Mouse (Mus musculus): ENCODE results near the gene Tll1. TPM values are rescaled to one million over a fixed set of nuclear protein-coding genes. Genes with fewer than 3 reads are reported as not detected.
A peak's percentile ranks its signal among the peaks of the same experiment; 100 is the strongest.

The Tll1 gene
- 2.3 and 3.0 TPM in 2 replicates for polyA plus RNA-seq (2016; fragmentation: Nextera tagmentation; extraction: Ambion mirVana)

GRCm38 (mm10) chr8:64206024-64206385, at the start of gene Tll1:
Tll1 (minus strand) TSS chr8:64206271.
- H3K4me3 ChIP-seq, result peak within 1 kb of the TSS; percentile 64
- H3K4me2 ChIP-seq (replicated peaks), result peak within 1 kb of the TSS; percentile 82
- H3K36me3 ChIP-seq, result no peaks in the 10 kb centered on the region
- H3K9me3 ChIP-seq (replicated peaks), result no peaks in the 10 kb centered on the region
- H3K9ac ChIP-seq, result peak within 1 kb of the TSS; percentile 62
- under 1% methylated on average over 18 of the region's 18 CpGs for WGBS
- peaks cover 31% of the 10 kb centered on the region for H3K27me3 ChIP-seq
- H3K4me1 ChIP-seq, result peaks cover 19% of the 10 kb centered on the region
- H3K27ac ChIP-seq, result no peak within 1 kb of the TSS
- ATAC-seq (ENCODE audit: low FRiP score), result peak; percentile 35

- H3K9me3 ChIP-seq (replicated peaks), result no peaks in the 10 kb centered on the region
- H3K36me3 ChIP-seq, result no peaks in the 10 kb centered on the region
- 87% methylated on average over 2 of the region's 2 CpGs for WGBS
Measured at GRCm38 (mm10) chr8:64238645-64239044, 32.6 kb upstream of the Tll1 start.

GRCm38 (mm10) chr8:64221600-64221999, 15.5 kb upstream of the Tll1 start:
- Histone ChIP-seq H3K36me3 (no peaks in the 10 kb centered on the region), H3K9ac (no peak overlapping the region), H3K9me3 (replicated peaks) (no peaks in the 10 kb centered on the region), H3K27me3 (no peaks in the 10 kb centered on the region), H3K4me1 (no peaks in the 10 kb centered on the region), H3K4me3 (no peak overlapping the region), H3K4me2 (replicated peaks) (no peak overlapping the region), H3K27ac (no peak overlapping the region)
- no peak for ATAC-seq (ENCODE audit: low FRiP score)
- WGBS, result 86% methylated on average over 3 of the region's 3 CpGs

More at GRCm38 (mm10) chr8:64238645-64239044, 32.6 kb upstream of the Tll1 start:
- ATAC-seq (ENCODE audit: low FRiP score), result no peak
- Histone ChIP-seq H3K27ac (no peak overlapping the region), H3K9ac (no peak overlapping the region), H3K4me3 (no peak overlapping the region), H3K27me3 (no peaks in the 10 kb centered on the region), H3K4me2 (replicated peaks) (no peak overlapping the region), H3K4me1 (no peaks in the 10 kb centered on the region)

GRCm38 (mm10) chr8:64217644-64218043, 11.6 kb upstream of the Tll1 start:
- no peaks in the 10 kb centered on the region for H3K9me3 ChIP-seq (replicated peaks)
- 53% methylated on average over 2 of the region's 2 CpGs for WGBS
- H3K4me3 ChIP-seq, result no peak overlapping the region
- H3K4me2 ChIP-seq (replicated peaks), result no peak overlapping the region
- no peak for ATAC-seq (ENCODE audit: low FRiP score)
- no peaks in the 10 kb centered on the region for H3K4me1 ChIP-seq
- no peak overlapping the region for H3K9ac ChIP-seq
- no peaks in the 10 kb centered on the region for H3K27me3 ChIP-seq
- no peaks in the 10 kb centered on the region for H3K36me3 ChIP-seq
- H3K27ac ChIP-seq, result no peak overlapping the region

- H3K27ac ChIP-seq, result no peak overlapping the region
- no peak for ATAC-seq (ENCODE audit: low FRiP score)
- no peaks in the 10 kb centered on the region for H3K36me3 ChIP-seq
- 80% methylated on average over 1 of the region's 1 CpGs for WGBS
- no peaks in the 10 kb centered on the region for H3K4me1 ChIP-seq
- 0 out of 2 replicates have a peak, but pooled peaks cover 6% of the 10 kb centered on the region for H3K9me3 ChIP-seq (replicated peaks)
- no peak overlapping the region for H3K9ac ChIP-seq
- H3K27me3 ChIP-seq, result no peaks in the 10 kb centered on the region
- no peak overlapping the region for H3K4me3 ChIP-seq
- H3K4me2 ChIP-seq (replicated peaks), result no peak overlapping the region
Measured at GRCm38 (mm10) chr8:64216252-64216651, 10.2 kb upstream of the Tll1 start.

- 0 out of 2 replicates have a peak, but pooled peaks cover 6% of the 10 kb centered on the region for H3K9me3 ChIP-seq (replicated peaks)
- ATAC-seq (ENCODE audit: low FRiP score), result no peak
- no peak overlapping the region for H3K4me3 ChIP-seq
- H3K4me1 ChIP-seq, result no peaks in the 10 kb centered on the region
- H3K27ac ChIP-seq, result no peak overlapping the region
- no peaks in the 10 kb centered on the region for H3K36me3 ChIP-seq
- WGBS, result 50% methylated on average over 6 of the region's 6 CpGs
- no peak overlapping the region for H3K4me2 ChIP-seq (replicated peaks)
- no peaks in the 10 kb centered on the region for H3K27me3 ChIP-seq
- no peak overlapping the region for H3K9ac ChIP-seq
Measured at GRCm38 (mm10) chr8:64215374-64215773, 9.3 kb upstream of the Tll1 start.

GRCm38 (mm10) chr8:64214906-64215305, 8.8 kb upstream of the Tll1 start:
- H3K27ac ChIP-seq, result no peak overlapping the region
- no peak overlapping the region for H3K4me3 ChIP-seq
- no peak for ATAC-seq (ENCODE audit: low FRiP score)
- H3K27me3 ChIP-seq, result no peaks in the 10 kb centered on the region
- no peaks in the 10 kb centered on the region for H3K36me3 ChIP-seq
- H3K4me1 ChIP-seq, result no peaks in the 10 kb centered on the region
- no peak overlapping the region for H3K9ac ChIP-seq
- 80% methylated on average over 1 of the region's 1 CpGs for WGBS
- H3K4me2 ChIP-seq (replicated peaks), result no peak overlapping the region
- H3K9me3 ChIP-seq (replicated peaks), result 0 out of 2 replicates have a peak, but pooled peaks cover 6% of the 10 kb centered on the region

- peak overlapping the region; percentile 64 for H3K4me3 ChIP-seq
- no peaks in the 10 kb centered on the region for H3K36me3 ChIP-seq
- H3K9ac ChIP-seq, result no peak overlapping the region
- peak overlapping the region; percentile 82 for H3K4me2 ChIP-seq (replicated peaks)
- peak; percentile 35; the same call in 1 of the 2 replicates for ATAC-seq (ENCODE audit: low FRiP score)
- H3K4me1 ChIP-seq, result peaks cover 19% of the 10 kb centered on the region
- WGBS, result 1% methylated on average over 12 of the region's 12 CpGs
- no peak overlapping the region for H3K27ac ChIP-seq
- H3K27me3 ChIP-seq, result peaks cover 31% of the 10 kb centered on the region
- H3K9me3 ChIP-seq (replicated peaks), result no peaks in the 10 kb centered on the region
Measured at GRCm38 (mm10) chr8:64206411-64206861, 365 bp upstream of the Tll1 start.

- no peaks in the 10 kb centered on the region for H3K9me3 ChIP-seq (replicated peaks)
- H3K36me3 ChIP-seq, result no peaks in the 10 kb centered on the region
- H3K4me1 ChIP-seq, result peaks cover 19% of the 10 kb centered on the region
- peak; percentile 74 for ATAC-seq (ENCODE audit: low FRiP score)
- peak overlapping the region; percentile 62 for H3K9ac ChIP-seq
- H3K4me2 ChIP-seq (replicated peaks), result peak overlapping the region; percentile 82
- H3K4me3 ChIP-seq, result peak overlapping the region; percentile 64
- under 1% methylated on average over 61 of the region's 61 CpGs for WGBS
- H3K27ac ChIP-seq, result no peak overlapping the region
- peaks cover 31% of the 10 kb centered on the region for H3K27me3 ChIP-seq
Measured at GRCm38 (mm10) chr8:64205321-64206023, 599 bp downstream of the Tll1 start.

- H3K9me3 ChIP-seq (replicated peaks), result no peaks in the 10 kb centered on the region
- peak overlapping the region; percentile 82 for H3K4me2 ChIP-seq (replicated peaks)
- peak overlapping the region; percentile 64 for H3K4me3 ChIP-seq
- peak; percentile 55 for ATAC-seq (ENCODE audit: low FRiP score)
- peak overlapping the region; percentile 62 for H3K9ac ChIP-seq
- peaks cover 31% of the 10 kb centered on the region for H3K27me3 ChIP-seq
- 0% methylated on average over 19 of the region's 19 CpGs for WGBS
- no peak overlapping the region for H3K27ac ChIP-seq
- peaks cover 19% of the 10 kb centered on the region for H3K4me1 ChIP-seq
- H3K36me3 ChIP-seq, result no peaks in the 10 kb centered on the region
Measured at GRCm38 (mm10) chr8:64204801-64205311, 1.2 kb downstream of the Tll1 start.

- peaks cover 31% of the 10 kb centered on the region for H3K27me3 ChIP-seq
- H3K9ac ChIP-seq, result no peak overlapping the region
- H3K27ac ChIP-seq, result no peak overlapping the region
- peak overlapping the region; percentile 82 for H3K4me2 ChIP-seq (replicated peaks)
- H3K4me3 ChIP-seq, result peak overlapping the region; percentile 64
- no peaks in the 10 kb centered on the region for H3K36me3 ChIP-seq
- no peaks in the 10 kb centered on the region for H3K9me3 ChIP-seq (replicated peaks)
- peak; percentile 62 for ATAC-seq (ENCODE audit: low FRiP score)
- H3K4me1 ChIP-seq, result peaks cover 19% of the 10 kb centered on the region
- 2% methylated on average over 19 of the region's 19 CpGs for WGBS
Measured at GRCm38 (mm10) chr8:64204167-64204566, 1.9 kb downstream of the Tll1 start.

GRCm38 (mm10) chr8:64198326-64198725, 7.7 kb downstream of the Tll1 start:
- H3K27ac ChIP-seq, result no peak overlapping the region

More at GRCm38 (mm10) chr8:64198326-64198725, 7.7 kb downstream of the Tll1 start:
- Histone ChIP-seq H3K4me2 (replicated peaks) (no peak overlapping the region), H3K9me3 (replicated peaks) (no peaks in the 10 kb centered on the region), H3K4me1 (no peaks in the 10 kb centered on the region), H3K36me3 (no peaks in the 10 kb centered on the region), H3K9ac (no peak overlapping the region), H3K27me3 (0 out of 2 replicates have a peak, but pooled peaks cover 3% of the 10 kb centered on the region), H3K4me3 (no peak overlapping the region)
- WGBS, result 80% methylated on average over 2 of the region's 2 CpGs
- ATAC-seq (ENCODE audit: low FRiP score), result no peak

All from hindbrain, embryonic 12.5 days (tissue).